Mouse (Mus musculus) ES-CJ7 (cell line): Measurements from ENCODE around the gene Rtp3.

ENCODE experiments used
- DNase-seq: peaks from one replicate; pipeline ENCODE4 v3.0.0; 2011; ENCODE audit warnings: low read depth, low spot score

Rtp3 gene

DNA sequence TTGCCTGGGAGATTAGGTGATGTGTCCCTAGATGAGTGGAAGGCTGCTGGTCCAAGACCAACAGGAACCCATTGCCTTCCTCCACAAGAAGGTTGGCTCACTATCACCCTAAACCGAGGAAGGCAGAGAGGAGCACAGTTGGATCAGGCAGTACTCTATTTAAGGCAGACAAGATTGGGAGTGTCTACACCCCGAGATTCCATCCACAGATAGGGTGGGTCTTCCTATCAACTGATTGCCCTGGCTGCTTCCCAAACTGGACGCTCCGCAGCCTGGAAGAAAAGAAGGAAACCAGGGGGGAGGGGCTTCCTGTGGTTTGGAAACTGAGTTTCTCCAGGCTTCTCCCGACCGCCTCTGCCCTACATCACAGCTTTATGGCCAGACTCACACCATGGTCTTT, at the start of gene Rtp3:
Gene Rtp3, minus strand, starts transcription at position 380 of the 400 bp plus-strand sequence.
- no peak for DNase-seq

DNA sequence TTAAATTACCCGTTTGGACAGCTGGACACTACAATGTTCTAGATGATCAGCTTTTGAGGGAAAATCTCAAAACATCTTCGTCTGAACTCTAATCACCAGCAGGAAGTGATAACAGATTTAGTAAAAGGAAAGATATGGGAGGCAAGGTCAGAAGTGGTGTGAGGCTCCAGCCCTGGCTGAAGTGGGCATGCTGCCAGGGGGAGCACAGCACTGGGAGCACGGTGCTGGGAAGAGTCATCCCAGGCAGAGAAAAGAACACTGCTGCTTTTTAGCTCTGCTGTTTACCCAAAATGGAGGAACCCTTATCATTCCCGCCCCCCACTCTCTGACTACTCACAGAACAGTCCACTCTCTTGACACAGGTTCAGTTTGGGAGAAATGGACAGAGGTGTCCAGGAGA, 49.6 kb upstream of the Rtp3 start:
- DNase-seq, result no peak

DNA sequence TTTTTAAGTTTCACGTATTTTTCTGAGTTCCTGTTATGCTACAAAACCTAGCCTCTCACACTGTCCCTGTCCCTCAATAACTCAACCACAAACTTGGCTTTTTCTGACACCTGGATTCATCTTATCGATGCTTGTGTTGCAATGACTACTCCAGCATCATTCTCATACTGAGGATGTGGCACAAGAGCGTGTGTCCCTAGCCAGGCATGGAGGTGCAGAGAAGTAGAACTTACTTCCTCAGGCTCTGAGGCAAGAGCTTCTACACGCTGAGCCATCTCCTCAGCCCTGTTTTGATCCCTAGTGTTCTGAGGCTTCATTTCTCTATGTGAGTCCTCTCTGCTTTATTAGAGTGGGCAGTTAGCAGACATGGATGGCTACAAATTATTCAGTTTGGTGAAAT, 43.3 kb upstream of the Rtp3 start:
- DNase-seq, result no peak

DNA sequence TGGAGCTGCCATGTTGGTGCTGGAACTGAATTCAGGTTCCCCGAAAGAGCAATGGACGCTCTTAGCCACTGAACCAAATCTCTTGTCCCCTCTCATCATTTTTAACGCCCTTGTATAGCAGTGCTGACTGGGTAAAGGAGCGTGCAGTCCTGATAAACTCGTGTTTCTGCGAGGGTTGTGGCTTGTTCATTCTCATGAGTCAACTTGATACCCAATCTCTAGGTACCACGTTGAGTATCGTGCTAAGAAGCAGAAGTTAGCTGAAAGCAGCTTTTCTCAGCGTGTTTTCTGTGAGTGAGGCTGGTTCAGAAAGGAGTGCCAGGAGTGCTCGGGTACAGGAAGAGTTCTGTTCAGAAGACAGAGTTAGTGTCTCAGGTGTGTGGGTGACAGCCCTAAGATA, 36.4 kb upstream of the Rtp3 start:
- no peak for DNase-seq

DNA sequence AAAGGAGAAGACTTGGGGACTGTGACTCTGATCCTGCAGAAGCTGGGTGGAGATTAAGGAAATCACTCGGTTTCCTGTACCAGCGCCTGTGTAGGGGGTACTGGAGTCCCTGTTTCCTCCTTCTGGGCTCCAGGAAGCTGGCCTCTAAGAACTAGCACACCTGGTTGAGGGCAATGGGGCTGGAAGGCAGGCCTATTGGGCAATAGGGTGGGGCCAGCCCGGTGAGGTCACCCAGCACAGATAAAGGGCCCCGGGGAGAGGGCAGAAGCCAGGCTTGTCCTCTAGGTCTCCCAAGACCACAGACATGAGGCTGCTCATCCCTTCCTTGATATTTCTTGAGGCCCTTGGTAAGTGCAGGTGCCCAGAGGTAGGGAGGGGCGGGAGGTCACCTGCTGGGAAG, 28.6 kb upstream of the Rtp3 start, which contains the start of gene Ltf:
Gene Ltf, plus strand, starts transcription at position 250 of the 400 bp plus-strand sequence.
- DNase-seq, result no peak

DNA sequence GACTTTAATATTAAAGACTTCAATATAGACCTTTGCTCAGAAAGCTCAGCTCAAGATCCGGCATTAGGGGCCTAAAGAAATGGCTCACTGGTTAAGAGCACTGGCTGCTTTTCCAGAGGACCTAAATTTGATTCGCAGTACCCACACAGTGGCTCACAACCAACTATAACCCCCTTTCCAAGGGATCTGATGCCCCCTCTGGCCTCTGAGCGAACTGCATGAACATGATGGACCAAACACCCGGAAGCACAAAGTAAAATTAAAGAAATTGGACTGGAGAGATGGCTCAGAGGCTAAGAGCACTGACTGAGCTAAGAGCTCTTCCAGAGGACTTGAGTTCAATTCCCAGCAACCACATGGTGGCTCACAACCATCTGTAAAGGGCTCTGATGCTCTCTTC, 25.3 kb upstream of the Rtp3 start:
- DNase-seq, result peak; percentile 57

DNA sequence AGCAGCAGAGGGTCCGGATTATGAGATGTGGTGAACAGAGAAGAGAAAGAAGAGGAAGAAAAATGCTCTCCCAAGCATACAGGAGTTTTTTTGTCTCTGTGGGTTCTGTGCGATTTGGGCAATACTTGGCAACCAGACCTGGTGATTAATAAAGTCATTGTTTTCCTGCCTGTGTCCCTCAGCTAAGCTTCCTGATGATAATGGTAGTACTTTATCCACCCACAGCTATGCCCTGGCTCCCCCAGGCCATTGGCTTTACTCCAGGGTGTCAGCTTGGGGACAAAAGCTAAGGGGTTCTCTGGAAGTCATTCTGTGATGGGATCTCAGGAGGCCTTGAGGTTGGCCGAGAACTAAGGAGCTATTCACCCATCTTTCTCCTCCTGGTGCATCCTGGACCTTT, 21.7 kb upstream of the Rtp3 start:
- no peak for DNase-seq

DNA sequence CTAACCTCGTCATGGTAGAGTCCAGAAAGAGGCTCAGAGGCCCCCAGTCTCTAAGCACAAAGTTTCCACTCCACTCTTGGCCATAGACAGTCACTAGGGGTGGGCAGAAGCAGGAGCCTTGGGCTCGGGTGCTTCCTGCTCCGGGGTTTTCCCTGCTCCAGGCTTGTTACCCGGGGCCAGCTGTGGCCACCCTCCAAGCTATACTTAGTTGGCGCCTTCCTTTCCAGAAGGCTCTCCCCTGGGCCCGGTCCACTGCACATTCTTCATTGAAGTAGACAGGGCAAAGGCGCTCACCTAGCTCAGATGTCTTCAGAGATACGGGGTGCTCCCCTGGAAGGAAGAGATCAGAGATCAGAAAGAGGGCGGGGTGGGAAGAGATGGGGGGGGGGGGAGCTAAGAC, 21.2 kb upstream of the Rtp3 start:
- DNase-seq, result no peak

DNA sequence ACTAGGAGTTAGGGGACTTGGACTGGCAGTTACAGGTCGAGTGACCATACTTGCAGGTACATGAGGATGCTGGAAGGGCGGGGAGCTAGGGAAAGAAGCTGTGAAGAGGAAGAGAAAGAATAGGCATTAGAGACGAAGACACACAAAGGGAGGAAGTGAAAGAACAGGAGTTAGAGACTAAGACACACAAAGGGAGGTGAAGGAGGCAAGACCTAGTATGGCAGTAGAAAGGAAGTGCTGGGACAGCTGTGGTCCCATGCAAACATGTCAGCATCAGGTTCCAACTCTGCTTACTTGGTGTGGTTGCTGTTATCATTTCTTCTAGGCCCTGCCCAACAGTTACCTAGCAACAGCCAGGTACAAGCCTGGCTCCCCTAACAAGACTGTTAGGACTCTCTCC, 19.4 kb upstream of the Rtp3 start:
- no peak for DNase-seq

DNA sequence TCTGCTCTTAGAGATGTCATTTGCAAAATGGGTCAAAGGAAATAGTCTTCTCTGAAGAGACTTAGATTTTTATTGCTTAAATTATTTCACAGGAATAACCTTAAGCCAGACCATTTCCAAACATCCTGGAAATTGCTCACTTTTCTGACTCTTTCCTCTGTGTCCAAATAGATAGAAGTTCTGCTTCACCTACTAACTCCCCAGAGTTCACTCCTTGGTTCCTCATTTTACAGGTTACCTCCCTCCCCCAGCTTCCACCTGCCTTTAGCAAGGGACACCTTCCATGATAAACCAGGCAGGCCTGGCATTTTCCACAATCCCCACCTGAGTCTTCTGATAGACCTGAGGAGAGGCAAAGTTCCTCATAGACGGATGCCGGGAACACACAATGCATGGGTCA, 16.2 kb upstream of the Rtp3 start:
- no peak for DNase-seq

DNA sequence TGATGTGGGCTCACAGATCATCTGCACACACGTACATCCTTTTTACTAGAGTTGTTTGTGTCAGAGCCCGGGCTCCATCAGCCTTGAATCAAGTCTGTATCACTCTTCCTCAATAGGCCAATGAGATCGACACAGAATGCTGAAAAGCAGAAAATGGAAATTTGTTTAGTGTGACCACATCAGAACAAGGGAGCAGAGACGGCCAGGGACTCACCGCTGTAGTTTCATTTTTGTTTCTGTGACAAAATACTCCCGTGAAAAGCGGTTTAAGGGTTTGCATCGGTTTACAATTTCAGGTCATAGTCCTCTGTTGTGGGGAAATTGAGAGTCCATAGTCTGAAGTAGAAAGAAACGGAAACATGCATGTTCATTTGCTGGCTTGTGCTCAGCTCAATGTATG, 12.9 kb upstream of the Rtp3 start:
- DNase-seq, result no peak

DNA sequence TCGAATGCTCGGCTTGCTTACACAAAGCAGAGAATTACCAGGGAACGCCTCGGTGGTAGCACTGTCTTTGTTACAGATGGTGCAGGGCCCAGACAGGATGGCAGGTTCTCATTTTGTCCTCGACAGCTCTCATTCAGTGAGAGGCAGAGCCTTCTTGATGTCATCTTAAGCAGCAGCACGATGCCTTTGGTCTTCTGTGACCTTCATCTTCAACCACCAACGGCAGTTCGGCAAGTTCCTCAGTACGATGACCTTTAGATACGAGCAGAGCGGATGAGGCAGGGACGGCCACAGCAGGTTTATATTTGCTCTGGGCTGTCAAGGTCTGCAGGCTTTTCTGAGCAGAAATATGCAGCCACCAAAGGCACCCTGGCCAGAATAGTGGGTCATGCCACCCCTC, 11.2 kb upstream of the Rtp3 start:
- no peak for DNase-seq

DNA sequence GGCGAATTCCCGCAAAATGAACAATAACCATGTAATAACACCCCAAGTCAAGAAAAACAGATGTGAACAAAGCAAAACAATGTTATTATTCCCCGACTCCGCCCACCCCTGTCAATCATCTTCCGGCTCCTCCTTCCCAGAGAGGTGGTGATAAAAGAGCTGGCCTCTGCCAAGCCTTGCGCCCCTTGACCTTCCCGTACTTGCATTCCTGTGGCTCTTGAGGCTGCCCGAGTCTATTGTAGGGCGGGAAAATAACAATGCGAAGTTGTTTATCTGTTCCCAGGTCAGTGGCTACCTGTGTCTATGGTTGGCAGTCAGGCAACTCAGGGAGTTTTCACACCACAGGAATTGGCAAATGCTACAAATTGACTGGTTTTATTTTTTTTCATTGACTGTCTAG, 9.5 kb upstream of the Rtp3 start:
- DNase-seq, result no peak

DNA sequence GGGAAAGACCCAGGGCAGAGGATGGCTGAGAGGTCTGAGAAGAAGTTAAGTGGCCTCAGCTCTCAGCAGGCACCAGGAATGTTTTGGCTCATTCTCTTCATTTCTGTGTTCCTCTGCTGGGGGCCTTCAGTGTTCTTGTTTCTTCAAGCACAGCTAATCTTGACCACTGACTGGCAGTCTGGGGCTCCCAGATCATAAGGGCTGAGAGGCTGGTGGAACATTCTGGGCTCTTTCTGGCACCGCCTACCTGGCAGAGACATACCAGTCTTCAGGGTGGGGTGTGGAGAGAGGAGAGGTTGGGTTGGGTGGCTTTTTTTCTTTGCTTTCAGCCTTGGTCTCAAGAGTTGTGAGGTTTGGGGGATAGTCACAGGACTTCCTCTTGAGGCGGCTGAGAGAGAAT, 8.7 kb upstream of the Rtp3 start:
- no peak for DNase-seq

DNA sequence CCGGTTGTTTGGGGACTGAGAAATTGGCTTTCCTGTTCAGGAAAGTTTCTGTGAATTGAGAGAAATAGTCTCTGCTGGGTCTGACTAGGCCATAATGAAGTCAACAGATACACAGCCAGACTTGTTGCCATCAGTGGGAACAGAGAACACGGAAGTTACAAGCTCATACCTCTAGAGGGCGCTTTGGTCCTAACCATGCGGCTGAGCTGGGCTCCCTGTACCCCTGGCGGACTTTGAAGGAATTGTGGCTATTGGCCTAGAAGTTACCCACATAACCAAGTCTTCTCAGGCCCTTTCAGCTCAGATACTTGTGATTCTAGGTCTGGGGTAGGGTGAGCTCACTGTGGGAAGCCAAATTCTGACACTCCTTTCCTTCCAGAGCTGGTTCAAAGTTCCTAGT, 6.9 kb upstream of the Rtp3 start:
- DNase-seq, result peak; percentile 95

DNA sequence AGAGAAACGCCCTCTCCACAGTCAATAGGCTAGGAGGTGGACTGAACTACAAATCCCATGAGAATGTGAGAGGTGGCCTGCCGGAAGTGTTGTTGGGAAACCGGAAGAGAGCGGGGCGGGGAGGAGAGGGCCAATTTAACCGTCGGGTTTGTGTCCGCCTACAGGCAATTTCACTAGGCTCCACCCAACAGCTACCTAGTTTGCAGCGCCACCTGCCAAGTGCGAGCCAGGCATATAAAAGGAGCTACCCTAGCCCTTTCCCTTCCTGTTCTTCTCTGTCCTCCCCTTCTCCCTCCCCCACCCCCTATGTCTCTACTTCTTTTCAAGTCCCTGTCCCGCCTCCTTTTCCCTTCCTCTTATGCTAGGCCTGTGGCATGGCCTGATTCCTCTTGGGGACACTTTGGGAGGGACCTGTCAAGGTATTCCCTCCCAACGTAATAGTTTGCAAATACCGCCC, 4.4 kb upstream of the Rtp3 start:
- DNase-seq, result peak; percentile 97

DNA sequence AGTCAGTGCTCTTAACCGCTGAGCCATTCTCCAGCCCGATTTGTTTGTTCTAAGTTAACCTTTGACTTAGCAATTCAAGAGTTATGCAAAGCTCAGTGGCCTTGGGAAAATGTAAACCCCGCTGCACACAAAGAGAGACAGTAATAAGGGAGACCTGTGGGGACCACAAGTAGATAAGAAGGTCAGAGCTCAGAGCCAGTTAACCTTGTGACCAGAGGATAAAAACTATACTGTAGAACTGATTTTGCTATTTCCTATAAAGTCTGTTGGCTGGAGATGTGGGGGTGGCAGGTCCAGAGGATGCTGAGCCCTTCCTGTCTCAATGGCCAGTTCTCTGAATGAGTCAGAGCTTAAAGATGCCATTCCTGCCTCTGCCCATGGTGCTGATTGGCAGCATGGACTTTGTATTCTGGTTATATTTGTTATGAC, 2.9 kb upstream of the Rtp3 start:
- peak; percentile 52 for DNase-seq

DNA sequence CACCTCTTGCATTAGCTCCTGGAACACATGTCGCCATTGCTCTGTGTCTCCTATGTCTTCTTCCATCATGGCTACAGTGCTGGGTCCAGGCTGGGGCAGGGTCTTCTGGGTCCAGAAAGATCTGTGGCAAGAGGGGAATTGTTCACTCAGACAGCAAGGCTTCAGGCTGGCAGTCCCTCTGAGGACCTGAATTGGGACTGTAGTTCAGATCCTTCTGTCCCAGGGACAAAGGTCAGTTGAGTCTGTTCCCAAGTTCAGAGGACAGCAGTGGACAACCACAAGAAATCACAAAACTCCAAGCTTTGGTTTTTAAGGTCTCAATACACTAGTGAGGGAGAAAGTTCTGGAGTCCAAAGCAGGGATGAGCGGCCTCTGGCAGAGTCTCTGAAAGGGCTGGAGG, 840 bp downstream of the Rtp3 start:
- DNase-seq, result no peak

DNA sequence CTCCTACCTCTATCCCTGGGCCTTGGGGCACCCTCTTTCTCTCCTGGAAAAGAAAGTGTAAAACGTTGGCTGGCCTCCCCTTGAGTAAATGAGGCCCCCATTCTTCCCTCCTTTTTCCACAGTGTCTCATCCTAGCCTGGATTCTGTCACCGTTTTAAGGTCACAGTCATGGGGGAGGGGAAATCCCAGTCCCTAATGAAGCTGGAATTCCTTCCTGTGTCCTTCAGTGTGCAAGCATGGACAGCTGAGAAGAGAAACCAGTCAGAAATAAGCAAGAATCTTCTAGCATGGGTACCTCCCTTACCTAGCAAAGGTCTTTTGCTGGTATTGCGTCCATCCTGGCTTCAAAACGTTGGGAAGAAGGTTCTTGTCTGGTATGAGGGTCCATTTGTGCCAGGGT, 1.2 kb downstream of the Rtp3 start:
- DNase-seq, result no peak

DNA sequence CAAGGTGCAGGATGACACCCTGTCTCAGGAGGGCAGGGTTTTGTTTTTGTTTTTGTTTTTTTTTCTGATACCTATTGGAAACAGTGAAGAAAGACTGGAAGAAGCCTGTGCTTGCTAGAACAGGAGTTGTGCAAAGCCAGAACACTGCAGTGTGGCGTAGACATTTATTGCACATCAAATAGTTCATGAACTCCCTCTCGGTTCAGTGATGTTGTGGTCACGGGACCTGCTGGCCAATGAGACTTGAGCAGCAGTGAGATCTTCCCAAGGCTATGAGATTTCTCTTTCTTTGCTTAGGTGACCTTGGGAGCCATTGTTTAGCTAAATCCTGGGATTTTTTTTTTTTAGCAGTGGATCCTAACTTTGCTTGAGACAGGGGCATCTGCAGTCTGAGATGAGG, 2.3 kb downstream of the Rtp3 start:
- DNase-seq, result no peak

DNA sequence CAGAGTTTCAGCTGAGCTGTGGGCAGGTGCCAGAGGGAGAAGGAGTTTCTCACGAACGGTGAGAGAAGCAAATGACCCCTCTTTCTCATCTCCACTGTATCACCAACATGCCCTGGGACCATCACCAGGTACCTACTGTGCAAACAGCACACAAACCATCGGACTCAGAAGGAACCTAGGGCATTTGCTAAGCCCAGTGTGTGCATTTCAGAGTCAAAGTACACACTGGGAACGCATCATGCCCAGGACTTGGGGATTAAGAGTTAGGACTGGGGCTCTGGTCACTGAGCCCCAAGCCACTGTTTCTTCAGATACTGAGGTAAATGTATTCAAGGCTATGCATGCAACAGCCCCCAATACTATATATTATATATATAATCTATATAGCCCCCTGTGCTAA, 3.1 kb downstream of the Rtp3 start:
- DNase-seq, result no peak

DNA sequence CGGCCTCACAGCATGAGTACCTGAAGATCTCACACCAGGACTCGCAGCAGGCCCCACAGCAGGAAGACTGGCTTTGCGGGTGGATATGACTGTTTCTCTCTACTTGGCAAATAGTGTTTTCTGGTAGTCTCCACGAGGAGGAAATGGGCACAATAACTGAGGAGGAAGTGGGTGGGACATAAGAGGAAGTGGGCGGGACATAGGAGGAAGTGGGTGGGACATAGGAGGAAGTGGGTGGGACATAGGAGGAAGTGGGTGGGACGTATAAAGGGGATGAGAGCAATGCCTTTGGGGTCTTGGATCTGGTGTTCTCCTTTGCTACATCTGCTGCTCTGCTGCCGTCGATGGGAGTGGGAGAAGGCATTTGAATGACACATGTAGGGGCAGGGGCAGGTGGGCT, 4.4 kb downstream of the Rtp3 start:
- no peak for DNase-seq

DNA sequence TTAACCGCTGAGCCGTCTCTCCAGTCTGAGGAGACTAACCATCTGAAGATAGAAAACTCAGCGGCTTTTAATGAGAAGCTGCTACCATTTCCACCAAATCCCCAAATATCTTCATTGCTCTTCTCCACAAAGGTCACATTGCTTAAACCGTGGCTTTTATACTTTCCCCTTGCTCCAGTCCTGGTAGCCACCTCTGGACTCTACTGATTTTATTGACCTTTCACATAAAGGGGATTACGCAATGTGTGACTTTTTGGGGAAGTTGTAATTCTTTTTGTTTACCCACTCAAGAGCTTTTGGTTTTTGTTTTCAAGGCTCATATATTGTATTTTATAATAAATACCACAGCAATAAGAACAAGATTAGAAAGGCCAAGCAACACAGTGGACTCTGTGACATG, 4.8 kb downstream of the Rtp3 start:
- DNase-seq, result no peak

DNA sequence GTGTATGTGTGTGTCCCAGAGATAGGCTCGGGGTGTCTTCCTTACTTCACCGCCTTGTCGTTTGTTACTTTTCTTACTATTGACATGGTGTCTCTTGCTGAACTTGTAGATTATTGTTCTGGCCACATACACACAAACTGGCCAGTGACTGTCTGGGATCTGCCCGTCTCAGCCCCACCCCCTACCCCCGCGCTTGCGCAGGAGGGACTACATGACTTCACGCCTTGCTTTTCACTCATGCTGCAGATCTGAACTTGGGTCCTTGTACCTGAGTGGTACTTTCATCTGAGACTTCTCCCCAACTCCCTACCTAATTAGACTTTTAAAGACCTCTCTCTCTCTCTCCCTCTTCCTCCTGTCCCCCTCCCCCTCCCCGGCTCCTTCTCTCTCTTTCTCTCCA, 6.3 kb downstream of the Rtp3 start:
- peak; percentile 41 for DNase-seq

DNA sequence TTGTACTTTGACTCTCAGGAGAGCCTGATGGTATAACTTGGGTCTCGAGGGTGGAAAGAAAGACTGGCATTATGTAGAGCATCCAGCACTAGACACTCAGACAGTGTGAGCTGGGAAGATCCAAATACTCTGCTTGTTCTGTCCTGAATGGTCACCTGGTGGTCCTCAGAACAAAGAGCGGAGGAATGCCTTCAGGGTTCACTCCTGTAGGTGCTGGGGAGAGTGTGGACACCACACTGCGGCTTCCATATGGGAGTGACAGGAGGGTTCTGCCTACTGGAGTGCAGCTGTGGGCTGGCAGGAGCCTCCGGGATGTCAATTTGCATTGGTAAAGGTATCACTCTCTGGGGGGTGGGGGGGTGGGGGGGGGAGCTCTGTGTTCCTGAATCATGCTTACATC, 8.0 kb downstream of the Rtp3 start:
- DNase-seq, result no peak
